Mouse (Mus musculus) forebrain, embryonic 11.5 days (tissue): ENCODE measurements at regions not wholly inside any gene's neighbourhood (a gene's known extent, or its start where the extent isn't known, plus 50 kb on each side); places are given as distances from the start of the nearest gene placed in this dataset.

Experiments
- ATAC-seq: fragments of 200-750 bp; cut with Nextera tagmentation; replicated peaks from 2 replicates; pipeline ENCODE4 v1.8.0; 2017; ENCODE audit warnings: moderate TSS enrichment; ENCODE audit not compliant: low FRiP score
- DNase-seq: peaks from one replicate; pipeline ENCODE4 v3.0.0-alpha.2; 2017; ENCODE audit warnings: low spot score
- H3K27ac ChIP-seq: fragments of 300-500 bp; sonication (generic); 2 replicates; pipeline ENCODE4 v1.5.1; 2014; ENCODE audit warnings: low read depth, low read length
- H3K27me3 ChIP-seq: fragments of 300-500 bp; sonication (generic); 2 replicates; pipeline ENCODE4 v1.6.1; 2014; ENCODE audit warnings: mild to moderate bottlenecking, low read length, mixed read lengths; ENCODE audit not compliant: control insufficient read depth, insufficient read depth
- H3K36me3 ChIP-seq: fragments of 300-500 bp; sonication (generic); 2 replicates; pipeline ENCODE4 v1.6.1; 2014; ENCODE audit warnings: mild to moderate bottlenecking, low read length, moderate library complexity, mixed read lengths; ENCODE audit not compliant: control insufficient read depth, insufficient read depth
- H3K4me1 ChIP-seq: fragments of 300-500 bp; sonication (generic); replicated peaks from 2 replicates; pipeline ENCODE4 v1.6.1; 2014; ENCODE audit warnings: low read length, mixed read lengths; ENCODE audit not compliant: control insufficient read depth, insufficient read depth
- H3K4me2 ChIP-seq: fragments of 300-500 bp; sonication (generic); 2 replicates; pipeline ENCODE4 v1.6.1; 2014; ENCODE audit warnings: low read depth, mild to moderate bottlenecking, low read length, moderate library complexity, mixed read lengths; ENCODE audit not compliant: severe bottlenecking
- H3K4me3 ChIP-seq: fragments of 300-500 bp; sonication (generic); 2 replicates; pipeline ENCODE4 v1.5.1; 2014; ENCODE audit warnings: low read depth, low read length
- H3K9ac ChIP-seq: fragments of 300-500 bp; sonication (generic); 2 replicates; pipeline ENCODE4 v1.6.1; 2014; ENCODE audit warnings: low read length
- H3K9me3 ChIP-seq: fragments of 300-500 bp; sonication (generic); 2 replicates; pipeline ENCODE4 v1.6.1; 2016; ENCODE audit warnings: low read length, mixed read lengths; ENCODE audit not compliant: control insufficient read depth
- WGBS: fragments of 180-500 bp; shearing (Covaris S2); extraction: QIAGEN DNeasy Blood & Tissue Kit; methylation state at CpG from one replicate; pipeline ENCODE4 v1.1.7; 2014; 5-methylcytosine and 5-hydroxymethylcytosine counted together

- 37% methylated on average over 3 of the region's 3 CpGs for whole genome bisulfite sequencing
- Histone ChIP-seq H3K27me3 (no peaks in the 10 kb centered on the region), H3K4me3 (no peak overlapping the region), H3K4me1 (no peaks in the 10 kb centered on the region), H3K9me3 (no peaks in the 10 kb centered on the region), H3K4me2 (no peak overlapping the region), H3K27ac (no peak overlapping the region), H3K9ac (no peak overlapping the region), H3K36me3 (no peaks in the 10 kb centered on the region)
- ATAC-seq (no peak), DNase-seq (no peak)
Observed at GRCm38 (mm10) chr1:6152436-6152835, 1344.7 kb downstream of the Gm37988 start.
